Mouse (Mus musculus): ENCODE measurements around the gene Cdh13. TPM values are rescaled to one million over a fixed set of nuclear protein-coding genes. Genes with fewer than 3 reads are reported as not detected.
A peak's percentile ranks its signal among the peaks of the same experiment; 100 is the strongest.

Cdh13 gene
- polyA plus RNA-seq, 1 experiment, result 56.6 TPM

DNA sequence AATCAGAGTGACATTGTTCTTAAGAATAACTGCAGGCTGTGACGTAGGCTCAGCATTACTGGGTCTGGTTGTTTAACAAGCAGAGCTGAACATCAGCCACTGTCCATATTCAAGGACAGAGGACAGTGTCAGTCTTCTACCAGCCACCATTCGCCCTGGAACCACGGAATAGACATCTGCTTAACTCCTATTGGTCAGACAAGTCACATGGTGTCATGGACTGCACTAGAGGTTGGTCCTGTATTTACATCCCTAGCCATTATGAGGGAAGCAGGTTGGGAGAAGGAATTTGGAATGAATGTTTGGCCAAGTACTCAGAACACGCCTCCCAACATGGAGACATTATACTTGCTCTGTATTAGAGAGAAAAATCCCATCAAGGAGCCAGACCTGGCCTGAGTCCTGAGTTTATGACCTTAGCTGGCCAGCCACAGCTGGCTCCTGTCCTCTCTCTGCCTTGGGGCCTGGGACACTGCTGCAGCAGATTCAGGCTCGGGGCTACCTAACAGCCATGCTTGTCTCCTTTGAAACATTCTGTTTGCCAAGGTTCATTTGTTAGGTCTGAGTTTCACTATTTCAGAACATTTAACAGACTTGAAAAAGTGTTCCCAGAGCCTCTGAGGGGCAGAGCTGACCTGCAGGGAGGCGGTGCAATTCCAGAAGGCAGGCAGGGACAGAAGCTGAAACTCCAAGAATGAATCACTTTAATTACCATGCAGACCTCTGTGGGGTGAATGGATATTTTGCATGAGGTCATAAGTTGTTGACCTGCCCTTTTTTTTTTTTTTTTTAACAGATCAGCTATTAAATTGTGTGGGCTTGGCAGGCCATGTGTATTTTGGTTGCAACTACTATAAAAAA is 282.6 kb downstream of the Cdh13 start:
- TF ChIP-seq CEBPB (IDR thresholded peaks at IDR 0.05; ENCODE audit: insufficient read depth, poor library complexity, severe bottlenecking) (no peak), USF1 (IDR thresholded peaks at IDR 0.05; ENCODE audit: low read depth) (peak; percentile 59), SRF (IDR thresholded peaks at IDR 0.05; ENCODE audit: control insufficient read depth, insufficient read length, low read depth) (no peak), MAX (IDR thresholded peaks at IDR 0.05; ENCODE audit: low read depth) (no peak), TCF12 (IDR thresholded peaks at IDR 0.05; ENCODE audit: insufficient read depth, poor library complexity, severe bottlenecking) (no peak)
- no peak overlapping the region for H3K4me3 ChIP-seq

DNA sequence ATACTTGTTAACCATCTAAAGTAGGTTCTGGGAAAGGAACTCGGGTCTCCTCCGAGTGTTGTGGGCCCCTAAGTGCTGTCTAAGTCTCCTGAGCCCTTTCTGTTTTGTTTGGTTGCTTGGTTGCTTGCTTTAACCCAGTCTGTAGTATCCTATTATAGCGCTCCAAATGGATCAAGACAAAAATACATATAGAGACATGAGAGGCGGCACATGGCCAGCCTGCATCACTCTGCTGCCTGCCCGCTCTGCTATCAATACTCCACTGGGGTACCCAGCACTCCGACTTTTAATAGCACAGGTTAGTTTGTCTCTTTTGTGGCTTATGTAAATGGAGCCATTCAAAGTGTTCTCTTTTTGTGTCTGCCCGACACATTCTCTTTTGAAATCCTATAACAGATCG is 285.8 kb downstream of the Cdh13 start:
- Histone ChIP-seq H3K36me3 (ENCODE audit: control insufficient read depth, insufficient read depth) (no peaks in the 10 kb centered on the region), H3K79me2 (ENCODE audit: control insufficient read depth, insufficient read depth) (no peaks in the 10 kb centered on the region)

More for the DNA sequence above, 282.6 kb downstream of the Cdh13 start:
- Histone ChIP-seq H3K27me3 (ENCODE audit: control insufficient read depth, insufficient read depth, insufficient read length) (no peaks in the 10 kb centered on the region), H3K4me2 (ENCODE audit: low read depth) (no peak overlapping the region), H3K36me3 (ENCODE audit: control insufficient read depth, insufficient read depth) (no peaks in the 10 kb centered on the region), H3ac (ENCODE audit: control insufficient read depth, insufficient read length) (no peak overlapping the region), H3K79me2 (ENCODE audit: control insufficient read depth, insufficient read depth) (no peaks in the 10 kb centered on the region)

DNA sequence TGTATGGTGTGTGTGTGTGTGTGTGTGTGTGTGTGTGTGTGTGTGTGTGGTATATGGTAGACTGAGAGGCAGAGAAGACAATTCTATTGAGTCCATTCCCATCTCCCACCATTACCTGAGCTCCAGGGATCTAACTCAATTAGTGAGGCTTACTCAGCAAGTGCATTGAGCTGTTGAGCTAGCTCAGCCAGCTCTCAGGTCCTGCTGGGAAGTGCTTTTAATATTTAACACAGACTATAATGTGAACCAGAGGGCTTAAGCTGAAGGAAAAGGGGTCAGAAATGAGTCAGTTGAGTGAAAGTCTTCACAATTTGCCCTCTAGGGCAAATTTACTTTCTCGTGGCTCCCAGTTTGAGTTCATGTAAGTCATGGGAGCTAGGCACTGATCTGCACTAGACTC is 297.7 kb downstream of the Cdh13 start:
- Histone ChIP-seq H3K27me3 (ENCODE audit: control insufficient read depth, insufficient read depth, insufficient read length) (no peaks in the 10 kb centered on the region), H3K4me3 (no peak overlapping the region), H3K4me2 (ENCODE audit: low read depth) (no peak overlapping the region), H3K36me3 (ENCODE audit: control insufficient read depth, insufficient read depth) (no peaks in the 10 kb centered on the region), H3K79me2 (ENCODE audit: control insufficient read depth, insufficient read depth) (no peaks in the 10 kb centered on the region), H3ac (ENCODE audit: control insufficient read depth, insufficient read length) (no peak overlapping the region)
- TF ChIP-seq SRF (IDR thresholded peaks at IDR 0.05; ENCODE audit: control insufficient read depth, insufficient read length, low read depth) (no peak), MYOG (IDR thresholded peaks at IDR 0.05; ENCODE audit: control insufficient read depth in 1 of 3, insufficient read depth in 1 of 3, insufficient read length in 2 of 3, low read depth in 2 of 3) (no peak), MYOD1 (IDR thresholded peaks at IDR 0.05; ENCODE audit: control insufficient read depth in 1 of 3, insufficient read length in 2 of 3, low read depth in 2 of 3) (no peak), USF1 (IDR thresholded peaks at IDR 0.05; ENCODE audit: low read depth) (no peak), CEBPB (IDR thresholded peaks at IDR 0.05; ENCODE audit: insufficient read depth, poor library complexity, severe bottlenecking) (no peak), TCF12 (IDR thresholded peaks at IDR 0.05; ENCODE audit: insufficient read depth, poor library complexity, severe bottlenecking) (no peak), REST (IDR thresholded peaks at IDR 0.05; ENCODE audit: insufficient read depth, insufficient read length) (no peak), MAX (IDR thresholded peaks at IDR 0.05; ENCODE audit: low read depth) (no peak), POLR2A (IDR thresholded peaks at IDR 0.05; ENCODE audit: insufficient read length, low read depth) (no peak), E2F4 (IDR thresholded peaks at IDR 0.05; ENCODE audit: insufficient read depth) (no peak), TCF3 (IDR thresholded peaks at IDR 0.05; ENCODE audit: insufficient read length, low read depth) (no peak), POLR2AphosphoS2 (IDR thresholded peaks at IDR 0.05; ENCODE audit: insufficient read length, low read depth) (no peak)

More for the DNA sequence above, 285.8 kb downstream of the Cdh13 start:
- no peak overlapping the region for H3ac ChIP-seq (ENCODE audit: control insufficient read depth, insufficient read length)
- no peaks in the 10 kb centered on the region for H3K27me3 ChIP-seq (ENCODE audit: control insufficient read depth, insufficient read depth, insufficient read length)
- H3K4me2 ChIP-seq (ENCODE audit: low read depth), result no peak overlapping the region
- TF ChIP-seq MAX (IDR thresholded peaks at IDR 0.05; ENCODE audit: low read depth), result no peak
- no peak for TF ChIP-seq E2F4 (IDR thresholded peaks at IDR 0.05; ENCODE audit: insufficient read depth)
- no peak for TF ChIP-seq MYOD1 (IDR thresholded peaks at IDR 0.05; ENCODE audit: control insufficient read depth in 1 of 3, insufficient read length in 2 of 3, low read depth in 2 of 3)
- TF ChIP-seq CEBPB (IDR thresholded peaks at IDR 0.05; ENCODE audit: insufficient read depth, poor library complexity, severe bottlenecking), result no peak
- TF ChIP-seq REST (IDR thresholded peaks at IDR 0.05; ENCODE audit: insufficient read depth, insufficient read length), result no peak
- no peak for TF ChIP-seq POLR2A (IDR thresholded peaks at IDR 0.05; ENCODE audit: insufficient read length, low read depth)
- no peak for TF ChIP-seq SRF (IDR thresholded peaks at IDR 0.05; ENCODE audit: control insufficient read depth, insufficient read length, low read depth)
- no peak for TF ChIP-seq POLR2AphosphoS2 (IDR thresholded peaks at IDR 0.05; ENCODE audit: insufficient read length, low read depth)
- TF ChIP-seq TCF3 (IDR thresholded peaks at IDR 0.05; ENCODE audit: insufficient read length, low read depth), result no peak
- TF ChIP-seq MYOG (IDR thresholded peaks at IDR 0.05; ENCODE audit: control insufficient read depth in 1 of 3, insufficient read depth in 1 of 3, insufficient read length in 2 of 3, low read depth in 2 of 3), result no peak
- no peak for TF ChIP-seq USF1 (IDR thresholded peaks at IDR 0.05; ENCODE audit: low read depth)
- no peak for TF ChIP-seq TCF12 (IDR thresholded peaks at IDR 0.05; ENCODE audit: insufficient read depth, poor library complexity, severe bottlenecking)
- H3K4me3 ChIP-seq, result no peak overlapping the region

DNA sequence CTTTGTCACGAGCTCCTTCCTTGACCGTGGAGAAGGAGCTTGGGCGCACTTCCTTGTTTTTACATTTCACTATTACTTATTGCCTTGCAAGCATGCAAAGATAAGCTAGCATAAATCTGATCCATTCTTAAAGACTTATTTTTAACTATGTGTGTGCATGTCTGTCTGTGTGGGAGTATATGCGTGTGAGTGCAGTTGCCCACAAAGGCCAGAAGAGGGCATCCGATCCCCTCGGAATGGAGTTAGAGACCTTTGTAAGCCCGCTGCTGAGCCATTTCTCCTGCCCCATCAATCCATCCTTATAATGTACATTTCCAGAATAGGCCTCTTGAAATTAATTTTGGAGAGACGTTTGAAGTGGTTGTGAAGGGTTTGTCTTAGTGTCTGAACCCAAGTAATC is 298.7 kb downstream of the Cdh13 start:
- Histone ChIP-seq H3K4me2 (ENCODE audit: low read depth) (no peak overlapping the region), H3K79me2 (ENCODE audit: control insufficient read depth, insufficient read depth) (no peaks in the 10 kb centered on the region), H3K36me3 (ENCODE audit: control insufficient read depth, insufficient read depth) (no peaks in the 10 kb centered on the region), H3K27me3 (ENCODE audit: control insufficient read depth, insufficient read depth, insufficient read length) (no peaks in the 10 kb centered on the region), H3K4me3 (no peak overlapping the region), H3ac (ENCODE audit: control insufficient read depth, insufficient read length) (no peak overlapping the region)
- TF ChIP-seq CEBPB (IDR thresholded peaks at IDR 0.05; ENCODE audit: insufficient read depth, poor library complexity, severe bottlenecking), result no peak
- TF ChIP-seq MAX (IDR thresholded peaks at IDR 0.05; ENCODE audit: low read depth), result no peak
- no peak for TF ChIP-seq MYOG (IDR thresholded peaks at IDR 0.05; ENCODE audit: control insufficient read depth in 1 of 3, insufficient read depth in 1 of 3, insufficient read length in 2 of 3, low read depth in 2 of 3)
- TF ChIP-seq TCF3 (IDR thresholded peaks at IDR 0.05; ENCODE audit: insufficient read length, low read depth), result no peak
- no peak for TF ChIP-seq MYOD1 (IDR thresholded peaks at IDR 0.05; ENCODE audit: control insufficient read depth in 1 of 3, insufficient read length in 2 of 3, low read depth in 2 of 3)
- TF ChIP-seq POLR2A (IDR thresholded peaks at IDR 0.05; ENCODE audit: insufficient read length, low read depth), result no peak

All from myocyte (in vitro differentiated cells).